Mouse (Mus musculus): Measurements from ENCODE around the gene Rbm39.

GRCm38 (mm10) chr2:156192068-156192467 lies 12.0 kb upstream of the Rbm39 start:
- TF ChIP-seq CTCF (conservative IDR thresholded peaks at IDR 0.05 in 1 of 2, IDR thresholded peaks at IDR 0.05 in 1 of 2; ENCODE audit: low read depth in 2 of 2, low read length in 2 of 2) (no peak), POLR2A (IDR thresholded peaks at IDR 0.05; ENCODE audit: low read depth, low read length) (no peak)
